Mouse (Mus musculus): ENCODE measurements around the gene Mtor. TPM values are rescaled to one million over a fixed set of nuclear protein-coding genes. Genes with fewer than 3 reads are reported as not detected.

Mtor gene
- polyA plus RNA-seq, 1 experiment from 2014 or later = 36.1 TPM

DNA sequence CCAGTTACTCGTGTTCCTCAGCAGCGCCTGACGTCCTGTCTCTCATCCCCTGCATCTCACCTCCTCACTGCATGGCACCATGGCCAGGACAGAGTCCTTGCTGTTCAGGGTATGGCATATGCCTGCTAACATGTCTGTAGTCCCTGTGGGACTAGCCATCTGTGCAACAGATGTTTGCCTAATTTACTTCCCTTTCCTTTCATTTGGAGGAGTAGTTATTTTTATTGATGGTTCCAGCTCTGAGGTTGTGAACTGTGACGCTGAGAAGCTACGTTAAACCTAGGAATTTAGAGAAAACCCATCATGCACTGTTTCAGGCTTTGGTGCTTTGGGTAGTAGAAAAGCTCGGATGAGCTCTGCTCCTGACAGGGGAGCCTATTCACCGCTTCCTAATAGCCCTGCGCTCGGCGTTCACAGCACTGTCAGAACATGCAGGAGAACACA lies 23.0 kb downstream of the Mtor start:
- DNase-seq (ENCODE audit: low spot score) = no peak
- no peaks in the 10 kb centered on the region for H3K4me1 ChIP-seq (replicated peaks; ENCODE audit: control insufficient read depth, insufficient read depth, low read length)
- H3K9me3 ChIP-seq (ENCODE audit: control insufficient read depth, low read length) = no peaks in the 10 kb centered on the region
- no peak for ATAC-seq (ENCODE audit: low FRiP score)
- 63% methylated on average over 10 of the region's 10 CpGs for WGBS
- peaks cover 99% of the 10 kb centered on the region for H3K36me3 ChIP-seq (replicated peaks; ENCODE audit: control insufficient read depth, insufficient read depth)
- H3K9ac ChIP-seq = no peak overlapping the region
- H3K4me3 ChIP-seq (replicated peaks; ENCODE audit: low read length) = no peak overlapping the region
- H3K27ac ChIP-seq = no peak overlapping the region
- H3K4me2 ChIP-seq (replicated peaks) = no peak overlapping the region
- no peaks in the 10 kb centered on the region for H3K27me3 ChIP-seq (ENCODE audit: control insufficient read depth, insufficient read depth, low read length)

DNA sequence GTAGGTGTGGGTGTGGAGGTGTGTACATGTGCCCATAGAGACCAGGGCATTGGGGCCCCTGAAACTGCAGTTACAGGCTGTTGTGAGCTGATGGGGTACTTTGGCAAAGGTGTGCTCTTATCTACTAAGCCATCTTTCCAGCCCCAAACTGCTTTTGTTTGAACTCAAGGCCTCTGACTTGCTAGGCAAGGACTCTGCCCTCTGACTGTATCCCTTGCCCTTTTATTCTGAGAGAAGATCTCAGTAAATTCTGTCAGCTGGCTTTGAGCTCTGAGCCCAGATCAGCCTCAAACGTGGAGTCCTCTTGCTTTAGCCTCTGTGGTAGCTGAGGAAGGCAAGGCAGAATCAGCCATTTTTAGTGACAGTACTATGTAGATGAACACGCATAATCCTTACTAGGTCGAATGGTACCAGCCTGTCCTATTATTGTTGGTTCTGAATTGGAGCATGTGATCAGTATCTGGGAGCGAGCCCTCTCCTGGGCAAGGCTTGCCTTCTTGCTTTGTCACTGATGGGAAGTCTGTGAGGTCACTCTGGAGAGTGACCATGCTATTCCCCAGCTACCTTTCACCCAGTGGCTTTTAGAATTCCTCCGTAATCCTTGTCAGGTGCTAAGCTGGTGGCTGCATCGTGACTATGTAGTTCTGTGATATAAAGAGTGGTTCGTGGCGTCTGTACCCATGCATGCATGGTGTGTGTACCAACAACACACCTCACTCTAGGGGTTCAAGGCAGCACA lies 24.2 kb downstream of the Mtor start:
- Histone ChIP-seq H3K4me3 (replicated peaks; ENCODE audit: low read length) (no peak overlapping the region), H3K9me3 (ENCODE audit: control insufficient read depth, low read length) (no peaks in the 10 kb centered on the region), H3K4me1 (replicated peaks; ENCODE audit: control insufficient read depth, insufficient read depth, low read length) (no peaks in the 10 kb centered on the region), H3K27me3 (ENCODE audit: control insufficient read depth, insufficient read depth, low read length) (no peaks in the 10 kb centered on the region), H3K9ac (no peak overlapping the region), H3K4me2 (replicated peaks) (no peak overlapping the region), H3K27ac (no peak overlapping the region), H3K36me3 (replicated peaks; ENCODE audit: control insufficient read depth, insufficient read depth) (peaks cover 98% of the 10 kb centered on the region)
- WGBS = 94% methylated on average over 8 of the region's 8 CpGs
- no peak for DNase-seq (ENCODE audit: low spot score)
- ATAC-seq (ENCODE audit: low FRiP score) = no peak

DNA sequence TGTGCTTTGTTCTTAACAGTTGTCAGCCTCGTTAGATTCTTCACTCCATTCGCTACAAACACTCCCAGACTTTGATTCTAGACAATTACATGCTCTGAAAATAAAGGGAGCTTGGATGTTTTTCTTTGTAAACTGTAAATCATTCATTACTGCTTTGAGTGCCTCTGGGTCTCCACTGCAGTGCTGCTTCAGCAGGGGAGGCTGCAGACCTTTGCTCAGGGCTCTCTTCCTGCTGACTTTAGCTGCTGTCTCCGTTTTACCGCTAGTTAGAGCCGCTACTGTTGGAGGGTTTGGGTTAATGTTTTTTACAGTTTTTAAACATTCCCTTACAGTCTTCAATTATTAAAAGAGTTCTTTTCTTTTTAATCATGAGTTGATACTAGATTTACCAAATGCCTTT lies 25.1 kb downstream of the Mtor start:
- no peaks in the 10 kb centered on the region for H3K9me3 ChIP-seq (ENCODE audit: control insufficient read depth, low read length)
- 84% methylated on average over 5 of the region's 5 CpGs for WGBS
- H3K27ac ChIP-seq = no peak overlapping the region
- H3K4me2 ChIP-seq (replicated peaks) = no peak overlapping the region
- no peak overlapping the region for H3K9ac ChIP-seq
- ATAC-seq (ENCODE audit: low FRiP score) (no peak), DNase-seq (ENCODE audit: low spot score) (no peak)
- no peaks in the 10 kb centered on the region for H3K4me1 ChIP-seq (replicated peaks; ENCODE audit: control insufficient read depth, insufficient read depth, low read length)
- no peak overlapping the region for H3K4me3 ChIP-seq (replicated peaks; ENCODE audit: low read length)
- peaks cover 98% of the 10 kb centered on the region for H3K36me3 ChIP-seq (replicated peaks; ENCODE audit: control insufficient read depth, insufficient read depth)
- no peaks in the 10 kb centered on the region for H3K27me3 ChIP-seq (ENCODE audit: control insufficient read depth, insufficient read depth, low read length)

DNA sequence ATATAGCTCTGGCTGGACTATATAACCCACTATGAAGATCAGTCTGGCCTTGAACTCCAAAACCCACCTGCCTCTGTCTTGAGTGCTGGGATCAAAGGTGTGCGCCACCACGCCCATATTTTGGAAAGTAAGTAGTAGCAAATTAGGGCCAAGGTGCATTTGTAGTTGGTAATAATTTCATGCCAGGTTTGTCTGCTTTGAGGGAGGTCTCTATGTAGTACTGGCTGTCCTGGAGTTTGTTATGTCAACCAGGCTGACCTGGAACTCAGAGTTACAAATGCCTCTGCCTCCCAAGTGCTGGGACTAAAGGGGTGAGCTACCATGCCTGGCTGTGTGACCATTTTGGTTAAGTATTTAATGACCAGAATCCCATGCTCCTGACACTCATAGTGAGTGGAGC lies 31.8 kb downstream of the Mtor start:
- WGBS = 98% methylated on average over 2 of the region's 2 CpGs
- Histone ChIP-seq H3K4me2 (replicated peaks) (no peak overlapping the region), H3K27ac (no peak overlapping the region), H3K9ac (no peak overlapping the region), H3K36me3 (replicated peaks; ENCODE audit: control insufficient read depth, insufficient read depth) (peaks cover 98% of the 10 kb centered on the region), H3K9me3 (ENCODE audit: control insufficient read depth, low read length) (no peaks in the 10 kb centered on the region), H3K27me3 (ENCODE audit: control insufficient read depth, insufficient read depth, low read length) (no peaks in the 10 kb centered on the region), H3K4me1 (replicated peaks; ENCODE audit: control insufficient read depth, insufficient read depth, low read length) (no peaks in the 10 kb centered on the region), H3K4me3 (replicated peaks; ENCODE audit: low read length) (no peak overlapping the region)
- ATAC-seq (ENCODE audit: low FRiP score) (no peak), DNase-seq (ENCODE audit: low spot score) (no peak)

DNA sequence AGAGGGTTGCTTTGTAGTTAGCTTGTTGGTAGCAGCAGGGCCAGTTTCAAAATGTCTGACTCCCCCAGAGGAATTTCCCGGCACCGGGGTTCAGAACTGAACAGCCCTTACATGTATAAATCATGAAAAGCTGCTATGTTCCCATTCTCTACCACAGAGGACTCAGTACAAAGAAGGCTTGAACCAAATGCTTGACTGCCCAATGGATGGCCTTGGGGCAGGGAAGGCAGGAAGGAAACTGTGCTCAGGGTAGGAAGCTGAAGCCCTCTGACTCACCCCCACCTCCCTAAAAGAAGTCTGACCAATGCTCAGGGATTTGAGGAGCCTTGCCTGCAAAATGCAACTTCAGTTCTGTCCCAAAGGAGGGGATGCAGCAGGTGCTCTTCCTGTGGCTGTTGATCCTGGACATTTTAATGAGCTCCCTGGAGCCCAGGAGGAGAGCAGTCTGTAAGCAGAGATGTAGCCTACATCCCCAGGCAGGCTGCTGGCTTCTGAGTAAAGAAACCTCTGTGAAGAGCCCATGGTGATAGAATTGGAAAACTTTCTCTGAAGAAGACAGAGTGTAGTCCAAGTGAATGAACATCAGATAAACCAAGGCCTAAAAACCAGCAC lies 33.3 kb downstream of the Mtor start:
- no peaks in the 10 kb centered on the region for H3K4me1 ChIP-seq (replicated peaks; ENCODE audit: control insufficient read depth, insufficient read depth, low read length)
- H3K27ac ChIP-seq = no peak overlapping the region
- ATAC-seq (ENCODE audit: low FRiP score) (no peak), DNase-seq (ENCODE audit: low spot score) (no peak)
- peaks cover 98% of the 10 kb centered on the region for H3K36me3 ChIP-seq (replicated peaks; ENCODE audit: control insufficient read depth, insufficient read depth)
- no peak overlapping the region for H3K4me2 ChIP-seq (replicated peaks)
- H3K9ac ChIP-seq = no peak overlapping the region
- no peak overlapping the region for H3K4me3 ChIP-seq (replicated peaks; ENCODE audit: low read length)
- H3K9me3 ChIP-seq (ENCODE audit: control insufficient read depth, low read length) = no peaks in the 10 kb centered on the region
- 86% methylated on average over 2 of the region's 2 CpGs for WGBS
- H3K27me3 ChIP-seq (ENCODE audit: control insufficient read depth, insufficient read depth, low read length) = no peaks in the 10 kb centered on the region

DNA sequence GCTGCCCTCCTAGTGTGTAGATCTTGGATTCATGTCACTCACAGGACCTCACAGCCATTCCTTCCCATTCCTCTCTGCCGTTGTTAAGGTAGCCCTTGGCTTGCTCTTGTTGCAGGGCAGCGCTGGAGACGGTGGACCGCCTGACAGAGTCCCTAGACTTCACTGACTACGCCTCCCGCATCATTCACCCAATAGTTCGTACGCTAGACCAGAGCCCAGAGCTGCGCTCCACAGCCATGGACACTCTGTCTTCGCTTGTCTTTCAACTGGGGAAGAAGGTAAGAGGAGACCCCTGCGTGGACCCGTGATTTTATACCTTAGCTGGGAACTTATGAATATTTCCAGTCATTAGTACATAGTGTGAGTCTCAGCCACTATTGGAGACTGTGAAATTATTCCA lies 36.1 kb downstream of the Mtor start:
- Histone ChIP-seq H3K36me3 (replicated peaks; ENCODE audit: control insufficient read depth, insufficient read depth) (peaks cover 99% of the 10 kb centered on the region), H3K9ac (no peak overlapping the region), H3K9me3 (ENCODE audit: control insufficient read depth, low read length) (no peaks in the 10 kb centered on the region), H3K27me3 (ENCODE audit: control insufficient read depth, insufficient read depth, low read length) (no peaks in the 10 kb centered on the region), H3K27ac (no peak overlapping the region), H3K4me3 (replicated peaks; ENCODE audit: low read length) (no peak overlapping the region), H3K4me2 (replicated peaks) (no peak overlapping the region), H3K4me1 (replicated peaks; ENCODE audit: control insufficient read depth, insufficient read depth, low read length) (no peaks in the 10 kb centered on the region)
- DNase-seq (ENCODE audit: low spot score) (no peak), ATAC-seq (ENCODE audit: low FRiP score) (no peak)
- 96% methylated on average over 12 of the region's 12 CpGs for WGBS

DNA sequence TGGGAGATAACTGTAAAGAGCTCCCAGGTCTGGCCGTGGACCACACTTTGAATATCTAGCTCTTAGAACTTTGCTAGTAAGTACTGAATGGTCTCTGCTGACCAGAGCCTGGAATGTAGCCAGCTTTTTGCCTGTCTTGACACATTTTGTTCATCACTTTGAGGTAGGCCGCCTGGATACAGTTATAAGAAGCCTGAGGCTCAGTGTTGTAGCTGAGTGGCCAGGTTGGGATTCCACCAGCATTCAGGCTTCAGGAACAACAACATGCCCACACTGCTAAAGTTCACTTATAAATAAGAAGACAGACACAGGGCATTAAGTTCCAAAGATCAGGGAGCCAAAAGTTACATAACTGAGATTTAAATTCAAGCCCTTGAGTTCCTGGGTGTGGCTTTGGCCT lies 39.4 kb downstream of the Mtor start:
- ATAC-seq (ENCODE audit: low FRiP score) (no peak), DNase-seq (ENCODE audit: low spot score) (no peak)
- H3K36me3 ChIP-seq (replicated peaks; ENCODE audit: control insufficient read depth, insufficient read depth) = peaks cover 99% of the 10 kb centered on the region
- no peak overlapping the region for H3K27ac ChIP-seq
- no peaks in the 10 kb centered on the region for H3K9me3 ChIP-seq (ENCODE audit: control insufficient read depth, low read length)
- no peak overlapping the region for H3K4me2 ChIP-seq (replicated peaks)
- 81% methylated on average over 2 of the region's 2 CpGs for WGBS
- H3K4me1 ChIP-seq (replicated peaks; ENCODE audit: control insufficient read depth, insufficient read depth, low read length) = no peaks in the 10 kb centered on the region
- H3K4me3 ChIP-seq (replicated peaks; ENCODE audit: low read length) = no peak overlapping the region
- H3K27me3 ChIP-seq (ENCODE audit: control insufficient read depth, insufficient read depth, low read length) = no peaks in the 10 kb centered on the region
- no peak overlapping the region for H3K9ac ChIP-seq

DNA sequence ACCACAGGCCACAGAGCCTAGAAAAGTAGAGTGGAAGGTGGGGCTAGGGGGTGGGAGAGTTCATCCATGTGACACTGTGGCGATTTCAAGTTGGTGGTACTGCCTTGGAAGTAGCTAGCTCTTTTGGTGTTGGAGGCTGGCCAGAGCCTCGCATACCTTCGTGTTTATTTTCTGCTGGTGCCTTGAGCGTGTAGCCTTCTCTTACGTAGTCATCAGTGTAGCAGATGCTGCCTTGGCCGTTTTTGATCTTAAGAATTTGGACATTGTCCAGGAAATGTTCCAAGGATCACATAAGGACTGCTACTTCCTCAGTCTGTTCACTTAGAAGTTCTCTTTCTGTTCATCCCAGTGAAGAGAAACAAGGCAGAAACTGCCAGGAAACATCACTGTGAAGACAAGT lies 42.1 kb downstream of the Mtor start:
- peaks cover 91% of the 10 kb centered on the region for H3K36me3 ChIP-seq (replicated peaks; ENCODE audit: control insufficient read depth, insufficient read depth)

DNA sequence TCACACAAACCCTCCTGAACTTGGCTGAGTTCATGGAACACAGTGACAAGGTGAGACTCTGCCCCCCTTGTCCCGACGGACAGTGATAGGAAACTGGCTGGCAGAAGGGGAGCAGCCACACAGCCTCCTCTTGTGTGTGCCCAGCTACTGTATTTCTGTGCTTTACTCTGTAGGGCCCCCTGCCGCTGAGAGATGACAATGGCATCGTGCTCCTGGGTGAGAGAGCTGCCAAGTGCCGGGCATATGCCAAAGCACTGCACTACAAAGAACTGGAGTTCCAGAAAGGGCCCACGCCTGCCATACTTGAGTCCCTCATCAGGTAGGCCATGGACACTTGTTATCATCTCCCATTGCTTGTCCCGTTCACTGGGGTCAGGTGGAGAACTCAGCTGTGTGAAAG lies 43.0 kb downstream of the Mtor start:
- no peak overlapping the region for H3K9ac ChIP-seq
- H3K9me3 ChIP-seq (ENCODE audit: control insufficient read depth, low read length) = no peaks in the 10 kb centered on the region
- 82% methylated on average over 7 of the region's 7 CpGs for WGBS
- DNase-seq (ENCODE audit: low spot score) (no peak), ATAC-seq (ENCODE audit: low FRiP score) (no peak)
- peaks cover 7% of the 10 kb centered on the region; the same call in 1 of the 2 replicates for H3K4me1 ChIP-seq (replicated peaks; ENCODE audit: control insufficient read depth, insufficient read depth, low read length)
- no peak overlapping the region for H3K27ac ChIP-seq
- H3K4me3 ChIP-seq (replicated peaks; ENCODE audit: low read length) = no peak overlapping the region
- H3K4me2 ChIP-seq (replicated peaks) = no peak overlapping the region
- H3K36me3 ChIP-seq (replicated peaks; ENCODE audit: control insufficient read depth, insufficient read depth) = peaks cover 90% of the 10 kb centered on the region
- no peaks in the 10 kb centered on the region for H3K27me3 ChIP-seq (ENCODE audit: control insufficient read depth, insufficient read depth, low read length)

More for the DNA sequence above, 42.1 kb downstream of the Mtor start:
- no peak overlapping the region for H3K9ac ChIP-seq
- H3K27ac ChIP-seq = no peak overlapping the region
- DNase-seq (ENCODE audit: low spot score) (no peak), ATAC-seq (ENCODE audit: low FRiP score) (no peak)
- no peaks in the 10 kb centered on the region for H3K9me3 ChIP-seq (ENCODE audit: control insufficient read depth, low read length)
- no peaks in the 10 kb centered on the region for H3K27me3 ChIP-seq (ENCODE audit: control insufficient read depth, insufficient read depth, low read length)
- no peak overlapping the region for H3K4me2 ChIP-seq (replicated peaks)
- WGBS = 83% methylated on average over 6 of the region's 6 CpGs
- no peaks in the 10 kb centered on the region for H3K4me1 ChIP-seq (replicated peaks; ENCODE audit: control insufficient read depth, insufficient read depth, low read length)
- no peak overlapping the region for H3K4me3 ChIP-seq (replicated peaks; ENCODE audit: low read length)

All from hindbrain, embryonic 14.5 days (tissue).